Mouse (Mus musculus) hindlimb bud, embryonic 11.5 days (tissue): Measurements from ENCODE around the gene Gm4303.
"Not testable (repeated sequence)": the region's sequence is repeated elsewhere in the genome, so short reads cannot be mapped to it uniquely, and the experiment has no call there.

Source experiments
- DNase-seq: peaks from one replicate; pipeline ENCODE4 v3.0.0-alpha.2; 2012; ENCODE audit warnings: low read depth, low spot score; ENCODE audit errors: extremely low spot score

Gm4303 gene

GRCm38 (mm10) chr10:100345672-100346071, at the start of gene Gm4303:
Gm4303 (plus strand) TSS chr10:100345972.
- DNase-seq: not testable (repeated sequence)

- no peak for DNase-seq
Observed at GRCm38 (mm10) chr10:100296105-100296504, 49.7 kb upstream of the Gm4303 start.

GRCm38 (mm10) chr10:100300106-100300505, 45.7 kb upstream of the Gm4303 start:
- DNase-seq: not testable (repeated sequence)

GRCm38 (mm10) chr10:100335376-100335775, 10.4 kb upstream of the Gm4303 start, which contains the start of gene Gm4301:
Gm4301 (plus strand) TSS chr10:100335676.
- DNase-seq: not testable (repeated sequence)

- DNase-seq: not testable (repeated sequence)
Observed at GRCm38 (mm10) chr10:100340536-100340935, 5.2 kb upstream of the Gm4303 start, which contains the start of gene Gm4302. Gm4302 (plus strand) TSS chr10:100340836.

GRCm38 (mm10) chr10:100350793-100351192, 5.0 kb downstream of the Gm4303 start, which contains the start of gene Gm4305:
Gm4305 (plus strand) TSS chr10:100351093.
- not testable (repeated sequence) for DNase-seq

- not testable (repeated sequence) for DNase-seq
Observed at GRCm38 (mm10) chr10:100356841-100357240, 11.1 kb downstream of the Gm4303 start.

- DNase-seq: not testable (repeated sequence)
Observed at GRCm38 (mm10) chr10:100361038-100361437, 15.3 kb downstream of the Gm4303 start, which contains the start of gene Gm4307. Gm4307 (plus strand) TSS chr10:100361338.

GRCm38 (mm10) chr10:100382460-100382859, 36.7 kb downstream of the Gm4303 start, which contains the start of gene Gm4312:
Gm4312 (minus strand) TSS chr10:100382560.
- DNase-seq: not testable (repeated sequence)
